Mouse (Mus musculus) cerebellum, adult 2 months (tissue): ENCODE measurements at regions not wholly inside any gene's neighbourhood (a gene's known extent, or its start where the extent isn't known, plus 50 kb on each side); places are given as distances from the start of the nearest gene placed in this dataset.

Source experiments
- CTCF ChIP-seq: fragments of 200-500 bp; IDR thresholded peaks from 2 replicates; pipeline ENCODE4 v1.5.1; 2011; ENCODE audit warnings: low read depth, mild to moderate bottlenecking, control low read depth, low read length, moderate library complexity, borderline replicate concordance; ENCODE audit not compliant: insufficient read depth
- POLR2A ChIP-seq: fragments of 200-500 bp; IDR thresholded peaks from 2 replicates; pipeline ENCODE4 v1.6.1; 2011; ENCODE audit warnings: low read length, control low read depth, borderline replicate concordance; ENCODE audit not compliant: insufficient read depth

DNA sequence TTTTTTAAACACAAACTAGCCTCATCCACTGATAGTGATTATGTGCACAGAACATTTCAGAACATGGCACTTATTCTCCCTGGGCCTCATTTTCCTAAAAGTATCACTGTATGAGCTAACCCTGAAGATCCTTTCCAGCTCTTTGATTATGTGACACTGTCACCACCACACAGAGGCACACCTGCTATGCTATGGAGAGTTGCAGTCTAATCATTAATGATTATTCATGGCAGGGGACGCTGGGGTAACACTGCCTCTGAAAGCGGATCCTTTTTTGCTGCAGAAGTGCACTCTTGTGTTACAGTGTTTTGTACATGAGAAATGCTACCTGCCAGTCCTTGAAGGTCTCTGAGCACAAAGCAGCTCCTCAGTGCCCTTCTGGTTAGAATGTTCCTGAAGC is 615.3 kb upstream of the Fbxo33 start:
- TF ChIP-seq CTCF = no peak
- TF ChIP-seq POLR2A = no peak
